Mouse (Mus musculus) thymus, adult 2 months (tissue): ENCODE measurements around the gene Mcat. TPM values are rescaled to one million over a fixed set of nuclear protein-coding genes. Genes with fewer than 3 reads are reported as not detected.
A peak's percentile ranks its signal among the peaks of the same experiment; 100 is the strongest.

Experiments used
- DNase-seq: peaks from one replicate; pipeline ENCODE4 v3.0.0; 2021
- H3K27ac ChIP-seq: fragments of 200-500 bp; 2 replicates; pipeline ENCODE4 v1.5.1; 2012; ENCODE audit warnings: low read length, control low read depth; ENCODE audit not compliant: control insufficient read depth, insufficient read depth
- H3K27me3 ChIP-seq: fragments of 200-500 bp; 2 replicates; pipeline ENCODE4 v1.6.1; 2012; ENCODE audit warnings: mild to moderate bottlenecking, low read length, moderate library complexity, mixed read lengths; ENCODE audit not compliant: control insufficient read depth, insufficient read depth
- H3K36me3 ChIP-seq: fragments of 200-500 bp; 2 replicates; pipeline ENCODE4 v1.6.1; 2012; ENCODE audit warnings: mild to moderate bottlenecking, low read length, moderate library complexity; ENCODE audit not compliant: control insufficient read depth, insufficient read depth
- H3K4me1 ChIP-seq: fragments of 200-500 bp; replicated peaks from 2 replicates; pipeline ENCODE4 v1.6.1; 2012; ENCODE audit warnings: low read length; ENCODE audit not compliant: control insufficient read depth, insufficient read depth
- H3K4me3 ChIP-seq: fragments of 200-500 bp; 2 replicates; pipeline ENCODE4 v1.5.1; 2012; ENCODE audit warnings: mild to moderate bottlenecking, low read length, control low read depth, moderate library complexity; ENCODE audit not compliant: control insufficient read depth, insufficient read depth
- CTCF ChIP-seq: fragments of 200-500 bp; IDR thresholded peaks from 2 replicates; pipeline ENCODE4 v1.5.1; 2012; ENCODE audit warnings: mild to moderate bottlenecking, control low read depth, low read length, moderate library complexity, borderline replicate concordance; ENCODE audit not compliant: control insufficient read depth, poor library complexity, insufficient read depth; ENCODE audit errors: extremely low read depth
- POLR2A ChIP-seq: fragments of 200-500 bp; IDR thresholded peaks from 2 replicates; pipeline ENCODE4 v1.6.1; 2012; ENCODE audit warnings: mild to moderate bottlenecking, low read length, control low read depth, moderate library complexity; ENCODE audit not compliant: control insufficient read depth, poor library complexity, insufficient read depth; ENCODE audit errors: extremely low read depth
- WGBS: fragments of 180-500 bp; shearing (Covaris S2); methylation state at CpG from one replicate; pipeline ENCODE4 v1.1.7; 2018; 5-methylcytosine and 5-hydroxymethylcytosine counted together
- polyA plus RNA-seq: library from polyadenylated mRNA; depleted of rRNA; stranded (reverse); fragments of >200 nt; gene quantifications from 2 replicates; pipeline ENCODE4 v1.2.3, GENCODE M21; 2012; rRNA removed

Gene Mcat
- 31.9 and 39.9 TPM in 2 replicates for polyA plus RNA-seq

- Histone ChIP-seq H3K4me3 (peak within 1 kb of the TSS; percentile 93), H3K27ac (peak within 1 kb of the TSS; percentile 86), H3K27me3 (no peaks in the 10 kb centered on the region), H3K4me1 (peaks cover 21% of the 10 kb centered on the region), H3K36me3 (no peaks in the 10 kb centered on the region)
- TF ChIP-seq POLR2A (peak; percentile 56), CTCF (peak; percentile 34; the same call in 1 of the 2 replicates)
- under 1% methylated on average over 28 of the region's 28 CpGs for WGBS
- DNase-seq: peak; percentile 79
These were observed at the start of gene Mcat, which contains the start of gene Tspo for GRCm38 (mm10) chr15:83563327-83563856. Gene Mcat, minus strand, starts transcription at chr15:83563787. Gene Tspo, plus strand, starts transcription at chr15:83563592.

- DNase-seq: peak; percentile 79
- H3K4me3 ChIP-seq: no peak overlapping the region
- H3K27me3 ChIP-seq: no peaks in the 10 kb centered on the region
- TF ChIP-seq CTCF (peak; percentile 92), POLR2A (no peak)
- H3K4me1 ChIP-seq: peaks cover 57% of the 10 kb centered on the region
- WGBS: 53% methylated on average over 15 of the region's 15 CpGs
- H3K36me3 ChIP-seq: no peaks in the 10 kb centered on the region
- H3K27ac ChIP-seq: no peak overlapping the region
These were observed 43.7 kb upstream of the Mcat start for GRCm38 (mm10) chr15:83607115-83607802.

GRCm38 (mm10) chr15:83606700-83607099 is 43.1 kb upstream of the Mcat start:
- Histone ChIP-seq H3K27ac (no peak overlapping the region), H3K36me3 (no peaks in the 10 kb centered on the region), H3K4me1 (peaks cover 56% of the 10 kb centered on the region), H3K27me3 (no peaks in the 10 kb centered on the region), H3K4me3 (no peak overlapping the region)
- 98% methylated on average over 8 of the region's 8 CpGs for WGBS
- DNase-seq: no peak
- TF ChIP-seq POLR2A (no peak), CTCF (no peak)

- Histone ChIP-seq H3K27ac (no peak overlapping the region), H3K4me1 (peaks cover 55% of the 10 kb centered on the region)
- 95% methylated on average over 11 of the region's 11 CpGs for WGBS
These were observed 42.6 kb upstream of the Mcat start for GRCm38 (mm10) chr15:83606216-83606615.

GRCm38 (mm10) chr15:83603426-83603825 is 39.8 kb upstream of the Mcat start:
- peaks cover 50% of the 10 kb centered on the region for H3K4me1 ChIP-seq
- H3K27me3 ChIP-seq: no peaks in the 10 kb centered on the region
- DNase-seq: peak; percentile 33
- no peaks in the 10 kb centered on the region for H3K36me3 ChIP-seq
- no peak for TF ChIP-seq POLR2A
- no peak for TF ChIP-seq CTCF
- peak overlapping the region; percentile 99 for H3K27ac ChIP-seq
- no peak overlapping the region for H3K4me3 ChIP-seq
- WGBS: 92% methylated on average over 7 of the region's 7 CpGs

More at GRCm38 (mm10) chr15:83606216-83606615, 42.6 kb upstream of the Mcat start:
- TF ChIP-seq CTCF: no peak
- TF ChIP-seq POLR2A: no peak
- DNase-seq: no peak
- no peak overlapping the region for H3K4me3 ChIP-seq
- H3K27me3 ChIP-seq: no peaks in the 10 kb centered on the region
- no peaks in the 10 kb centered on the region for H3K36me3 ChIP-seq

- no peak for DNase-seq
- Histone ChIP-seq H3K36me3 (no peaks in the 10 kb centered on the region), H3K4me1 (peaks cover 50% of the 10 kb centered on the region), H3K27me3 (no peaks in the 10 kb centered on the region), H3K4me3 (no peak overlapping the region), H3K27ac (peak overlapping the region; percentile 99)
- TF ChIP-seq POLR2A (no peak), CTCF (peak; percentile 58; the same call in 1 of the 2 replicates)
- WGBS: 74% methylated on average over 1 of the region's 1 CpGs
These were observed 39.4 kb upstream of the Mcat start for GRCm38 (mm10) chr15:83603046-83603396.
